Mouse (Mus musculus): ENCODE measurements around the gene Pip4p1. TPM values are rescaled to one million over a fixed set of nuclear protein-coding genes. Genes with fewer than 3 reads are reported as not detected.
A peak's percentile ranks its signal among the peaks of the same experiment; 100 is the strongest.
"Not testable (repeated sequence)": the region's sequence is repeated elsewhere in the genome, so short reads cannot be mapped to it uniquely, and the experiment has no call there.

Pip4p1 gene
- polyA plus RNA-seq, 1 experiment = 52.3 TPM

GRCm38 (mm10) chr14:50944668-50945033, 14.0 kb upstream of the Pip4p1 start:
- 0% methylated on average over 14 of the region's 15 CpGs for WGBS
- DNase-seq (ENCODE audit: low read depth, low spot score) = not testable (repeated sequence)

GRCm38 (mm10) chr14:50943932-50944667, 13.4 kb upstream of the Pip4p1 start, which contains the start of gene Gm49342:
Gene Gm49342 (plus strand): TSS chr14:50944517.
- WGBS = 5% methylated on average over 31 of the region's 31 CpGs
- peak; percentile 90 for DNase-seq (ENCODE audit: low read depth, low spot score)

- no peak for DNase-seq (ENCODE audit: low read depth, low spot score)
- WGBS = 31% methylated on average over 2 of the region's 2 CpGs
Observed at GRCm38 (mm10) chr14:50938940-50939339, 8.3 kb upstream of the Pip4p1 start.

GRCm38 (mm10) chr14:50938119-50938908, 7.7 kb upstream of the Pip4p1 start:
- 89% methylated on average over 3 of the region's 3 CpGs for WGBS
- DNase-seq (ENCODE audit: low read depth, low spot score) = no peak

GRCm38 (mm10) chr14:50936649-50937048, 6.0 kb upstream of the Pip4p1 start:
- no peak for DNase-seq (ENCODE audit: low read depth, low spot score)
- WGBS = 32% methylated on average over 1 of the region's 1 CpGs

- 10% methylated on average over 12 of the region's 12 CpGs for WGBS
- DNase-seq (ENCODE audit: low read depth, low spot score) = no peak
Observed at GRCm38 (mm10) chr14:50931493-50932020, 901 bp upstream of the Pip4p1 start.

GRCm38 (mm10) chr14:50930377-50930753, 291 bp downstream of the Pip4p1 start:
- under 1% methylated on average over 38 of the region's 38 CpGs for WGBS
- no peak for DNase-seq (ENCODE audit: low read depth, low spot score)

GRCm38 (mm10) chr14:50929951-50930350, 705 bp downstream of the Pip4p1 start:
- WGBS = 2% methylated on average over 10 of the region's 10 CpGs
- DNase-seq (ENCODE audit: low read depth, low spot score) = no peak

GRCm38 (mm10) chr14:50927366-50927765, 3.3 kb downstream of the Pip4p1 start:
- no peak for DNase-seq (ENCODE audit: low read depth, low spot score)
- WGBS = 70% methylated on average over 3 of the region's 3 CpGs

- no peak for DNase-seq (ENCODE audit: low read depth, low spot score)
- 1% methylated on average over 38 of the region's 38 CpGs for WGBS
Observed at GRCm38 (mm10) chr14:50925111-50925920, 5.3 kb downstream of the Pip4p1 start.

- peak; percentile 81 for DNase-seq (ENCODE audit: low read depth, low spot score)
Observed at GRCm38 (mm10) chr14:50924281-50925064, 6.2 kb downstream of the Pip4p1 start, which contains the start of the genes Osgep and Apex1. Gene Osgep (minus strand): TSS chr14:50924893. Gene Apex1 (plus strand): TSS chr14:50924968.

GRCm38 (mm10) chr14:50923437-50923836, 7.2 kb downstream of the Pip4p1 start:
- not testable (repeated sequence) for DNase-seq (ENCODE audit: low read depth, low spot score)
- 65% methylated on average over 1 of the region's 1 CpGs for WGBS

More at GRCm38 (mm10) chr14:50924281-50925064, 6.2 kb downstream of the Pip4p1 start, which contains the start of the genes Osgep and Apex1:
- WGBS = under 1% methylated on average over 57 of the region's 57 CpGs

- no peak for DNase-seq (ENCODE audit: low read depth, low spot score)
- 66% methylated on average over 3 of the region's 3 CpGs for WGBS
Observed at GRCm38 (mm10) chr14:50911356-50911755, 19.3 kb downstream of the Pip4p1 start.

GRCm38 (mm10) chr14:50908126-50908525, 22.5 kb downstream of the Pip4p1 start:
- DNase-seq (ENCODE audit: low read depth, low spot score) = no peak

GRCm38 (mm10) chr14:50905327-50905726, 25.3 kb downstream of the Pip4p1 start:
- DNase-seq (ENCODE audit: low read depth, low spot score) = not testable (repeated sequence)

More at GRCm38 (mm10) chr14:50908126-50908525, 22.5 kb downstream of the Pip4p1 start:
- WGBS = 59% methylated on average over 4 of the region's 4 CpGs

- DNase-seq (ENCODE audit: low read depth, low spot score) = no peak
- WGBS = 93% methylated on average over 4 of the region's 4 CpGs
Observed at GRCm38 (mm10) chr14:50904828-50905129, 25.9 kb downstream of the Pip4p1 start.

- no peak for DNase-seq (ENCODE audit: low read depth, low spot score)
- 8% methylated on average over 26 of the region's 26 CpGs for WGBS
Observed at GRCm38 (mm10) chr14:50903973-50904827, 26.5 kb downstream of the Pip4p1 start.

GRCm38 (mm10) chr14:50897992-50898391, 32.7 kb downstream of the Pip4p1 start:
- DNase-seq (ENCODE audit: low read depth, low spot score) = not testable (repeated sequence)
- WGBS = 93% methylated on average over 2 of the region's 2 CpGs
